Mouse (Mus musculus) MEL (cell line): Measurements from ENCODE around the gene Cdc42bpb. TPM values are rescaled to one million over a fixed set of nuclear protein-coding genes. Genes with fewer than 3 reads are reported as not detected.
A peak's percentile ranks its signal among the peaks of the same experiment; 100 is the strongest.

Experiments
- DNase-seq: peaks from one replicate; pipeline ENCODE4 v3.0.0; 2011; ENCODE audit warnings: low read depth, low spot score
- H3K27ac ChIP-seq: 2 replicates; pipeline ENCODE4 v1.5.1; 2012; ENCODE audit warnings: low read depth, mild to moderate bottlenecking, control low read depth, low read length, moderate library complexity; ENCODE audit not compliant: control insufficient read depth
- H3K27me3 ChIP-seq, 2 experiments: fragments of 150-350 bp in 1 of 2; sonication (generic) in 1 of 2; 2 replicates each; pipeline ENCODE4 v1.6.1; 2012; ENCODE audit warnings: low read length in 2 of 2, mild to moderate bottlenecking in 2 of 2, improper control_type of control experiment in 1 of 2, moderate library complexity in 1 of 2; ENCODE audit not compliant: insufficient read depth in 2 of 2, control insufficient read depth in 1 of 2
- H3K36me3 ChIP-seq, 2 experiments: 2 replicates each; pipeline ENCODE4 v1.6.1; 2012 to 2014; ENCODE audit warnings: low read length in 2 of 2, improper control_type of control experiment in 1 of 2, inconsistent platforms in 1 of 2, mild to moderate bottlenecking in 1 of 2; ENCODE audit not compliant: insufficient read depth in 2 of 2, control insufficient read depth in 1 of 2
- H3K4me1 ChIP-seq, 2 experiments: fragments of 150-350 bp in 1 of 2; sonication (generic) in 1 of 2; 2 replicates each; pipeline ENCODE4 v1.6.1; 2012; ENCODE audit warnings: low read length in 2 of 2, improper control_type of control experiment in 1 of 2, mild to moderate bottlenecking in 1 of 2; ENCODE audit not compliant: insufficient read depth in 2 of 2, control insufficient read depth in 1 of 2
- H3K4me3 ChIP-seq, 2 experiments: fragments of 150-350 bp in 1 of 2; sonication (generic) in 1 of 2; 2 replicates each; pipeline ENCODE4 v1.5.1; 2012; ENCODE audit warnings: low read depth in 2 of 2, low read length in 2 of 2, mild to moderate bottlenecking in 2 of 2, moderate library complexity in 2 of 2, control low read depth in 1 of 2, improper control_type of control experiment in 1 of 2; ENCODE audit not compliant: control insufficient read depth in 1 of 2, insufficient read depth in 1 of 2
- H3K79me2 ChIP-seq: 2 replicates; pipeline ENCODE4 v1.6.1; 2012; ENCODE audit warnings: mild to moderate bottlenecking, low read length, moderate library complexity; ENCODE audit not compliant: control insufficient read depth, poor library complexity, insufficient read depth
- H3K9ac ChIP-seq: 2 replicates; pipeline ENCODE4 v1.6.1; 2012; ENCODE audit warnings: low read depth, mild to moderate bottlenecking, control low read depth, low read length, moderate library complexity; ENCODE audit not compliant: control insufficient read depth, poor library complexity, severe bottlenecking
- H3K9me3 ChIP-seq: fragments of 150-350 bp; sonication (generic); replicated peaks from 2 replicates; pipeline ENCODE4 v1.6.1; 2012; ENCODE audit warnings: mild to moderate bottlenecking, low read length, improper control_type of control experiment, moderate library complexity; ENCODE audit not compliant: insufficient read depth
- CHD1 ChIP-seq: IDR thresholded peaks from 2 replicates; pipeline ENCODE4 v1.6.1; 2012; ENCODE audit warnings: low read depth, mild to moderate bottlenecking, inconsistent platforms, low read length, improper control_type of control experiment
- E2F4 ChIP-seq: IDR thresholded peaks from 2 replicates; pipeline ENCODE4 v1.6.1; 2011; ENCODE audit warnings: low read depth, low read length, improper control_type of control experiment, borderline replicate concordance
- ELF1 ChIP-seq: IDR thresholded peaks from 2 replicates; pipeline ENCODE4 v1.6.1; 2014; ENCODE audit warnings: low read depth, mild to moderate bottlenecking, inconsistent platforms, low read length, improper control_type of control experiment, moderate library complexity
- EP300 ChIP-seq, 2 experiments: IDR thresholded peaks; 2 replicates each; pipeline ENCODE4 v1.6.1; 2011; ENCODE audit warnings: improper control_type of control experiment in 2 of 2, low read length in 2 of 2, low read depth in 1 of 2, mild to moderate bottlenecking in 1 of 2
- HCFC1 ChIP-seq: IDR thresholded peaks from 2 replicates; pipeline ENCODE4 v1.6.1; 2012; ENCODE audit warnings: low read depth, mild to moderate bottlenecking, inconsistent platforms, low read length, improper control_type of control experiment, moderate library complexity
- MXI1 ChIP-seq: IDR thresholded peaks from 2 replicates; pipeline ENCODE4 v1.6.1; 2011; ENCODE audit warnings: mild to moderate bottlenecking, low read depth, low read length, improper control_type of control experiment
- NRF1 ChIP-seq: IDR thresholded peaks from 2 replicates; pipeline ENCODE4 v1.6.1; 2014; ENCODE audit warnings: low read depth, mild to moderate bottlenecking, inconsistent platforms, low read length, improper control_type of control experiment, moderate library complexity; ENCODE audit not compliant: poor library complexity, insufficient read depth, severe bottlenecking
- POLR2A ChIP-seq, 2 experiments: IDR thresholded peaks; 2 replicates each; pipeline ENCODE4 v1.6.1; 2011 to 2012; ENCODE audit warnings: low read length in 2 of 2, mild to moderate bottlenecking in 2 of 2, control low read depth in 1 of 2, improper control_type of control experiment in 1 of 2, low read depth in 1 of 2, moderate library complexity in 1 of 2; ENCODE audit not compliant: control insufficient read depth in 1 of 2, insufficient read depth in 1 of 2, poor library complexity in 1 of 2
- POLR2AphosphoS2 ChIP-seq: IDR thresholded peaks from 2 replicates; pipeline ENCODE4 v1.6.1; 2011; ENCODE audit warnings: low read length, improper control_type of control experiment
- POLR2AphosphoS5 ChIP-seq: IDR thresholded peaks from 2 replicates; pipeline ENCODE4 v1.6.1; 2012; ENCODE audit warnings: low read depth, borderline replicate concordance, mild to moderate bottlenecking, inconsistent platforms, low read length, moderate library complexity, mixed read lengths
- RCOR1 ChIP-seq: IDR thresholded peaks from 2 replicates; pipeline ENCODE4 v1.6.1; 2012; ENCODE audit warnings: low read depth, mild to moderate bottlenecking, inconsistent platforms, low read length, improper control_type of control experiment
- SMC3 ChIP-seq: IDR thresholded peaks from 2 replicates; pipeline ENCODE4 v1.6.1; 2011; ENCODE audit warnings: low read depth, low read length, improper control_type of control experiment
- TAL1 ChIP-seq: IDR thresholded peaks from 2 replicates; pipeline ENCODE4 v1.6.1; 2012; ENCODE audit warnings: mild to moderate bottlenecking, inconsistent platforms, low read length, moderate library complexity, mixed read lengths
- TBP ChIP-seq: IDR thresholded peaks from 2 replicates; pipeline ENCODE4 v1.8.0; 2011; ENCODE audit warnings: low read depth, low read length, improper control_type of control experiment
- ZC3H11A ChIP-seq: IDR thresholded peaks from 2 replicates; pipeline ENCODE4 v1.6.1; 2012; ENCODE audit warnings: low read depth, mild to moderate bottlenecking, inconsistent platforms, low read length, improper control_type of control experiment
- ZKSCAN1 ChIP-seq: IDR thresholded peaks from 2 replicates; pipeline ENCODE4 v1.6.1; 2012; ENCODE audit warnings: low read depth, mild to moderate bottlenecking, inconsistent platforms, low read length, improper control_type of control experiment, moderate library complexity
- polyA plus RNA-seq, 2 experiments: library from polyadenylated mRNA; stranded (reverse) in 1 of 2; unstranded in 1 of 2; fragments of >175 nt in 1 of 2; fragments of >200 nt in 1 of 2; gene quantifications; 2 replicates each; pipeline versions ENCODE4 v1.2.1 to v1.2.4; 2012; ENCODE audit warnings: low replicate concordance in 2 of 2, low read depth in 1 of 2; ENCODE audit not compliant: insufficient read length in 2 of 2, insufficient read depth in 1 of 2, missing spikeins in 1 of 2
- total RNA-seq: library from RNA; depleted of rRNA; stranded (reverse); fragments of 300-350 nt; gene quantifications from 2 replicates; pipeline ENCODE4 v1.2.3, GENCODE M21; 2012

Gene Cdc42bpb
- total and polyA plus RNA-seq, 3 experiments = not detected

DNA sequence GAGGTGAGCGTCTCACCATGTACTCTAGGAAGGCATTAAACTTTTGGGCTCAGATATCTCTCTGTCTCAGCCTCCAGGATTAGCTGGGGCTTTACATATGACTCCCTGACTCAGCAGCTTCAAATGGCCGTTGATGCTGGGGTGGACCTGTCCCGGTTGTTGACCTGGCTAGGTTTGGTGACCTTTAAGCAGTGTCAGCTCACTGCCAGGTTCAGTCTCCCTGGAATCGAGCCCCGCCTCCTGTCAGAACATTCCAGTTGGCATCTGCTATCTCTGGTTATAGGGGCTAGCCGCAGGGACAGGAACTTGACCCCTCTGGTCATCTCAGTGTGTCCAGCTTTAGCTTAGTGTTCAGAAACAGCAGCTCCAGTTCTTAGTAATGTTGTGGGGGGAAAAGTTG is 101.1 kb downstream of the Cdc42bpb start:
- Histone ChIP-seq H3K79me2 (no peaks in the 10 kb centered on the region), H3K27ac (no peak overlapping the region), H3K36me3 (no peaks in the 10 kb centered on the region), H3K4me1 (no peaks in the 10 kb centered on the region), H3K4me3 (no peak overlapping the region), H3K27me3 (no peaks in the 10 kb centered on the region), H3K9ac (no peak overlapping the region), H3K9me3 (no peaks in the 10 kb centered on the region)
- no peak for DNase-seq
- TF ChIP-seq E2F4 (no peak), TBP (no peak)

DNA sequence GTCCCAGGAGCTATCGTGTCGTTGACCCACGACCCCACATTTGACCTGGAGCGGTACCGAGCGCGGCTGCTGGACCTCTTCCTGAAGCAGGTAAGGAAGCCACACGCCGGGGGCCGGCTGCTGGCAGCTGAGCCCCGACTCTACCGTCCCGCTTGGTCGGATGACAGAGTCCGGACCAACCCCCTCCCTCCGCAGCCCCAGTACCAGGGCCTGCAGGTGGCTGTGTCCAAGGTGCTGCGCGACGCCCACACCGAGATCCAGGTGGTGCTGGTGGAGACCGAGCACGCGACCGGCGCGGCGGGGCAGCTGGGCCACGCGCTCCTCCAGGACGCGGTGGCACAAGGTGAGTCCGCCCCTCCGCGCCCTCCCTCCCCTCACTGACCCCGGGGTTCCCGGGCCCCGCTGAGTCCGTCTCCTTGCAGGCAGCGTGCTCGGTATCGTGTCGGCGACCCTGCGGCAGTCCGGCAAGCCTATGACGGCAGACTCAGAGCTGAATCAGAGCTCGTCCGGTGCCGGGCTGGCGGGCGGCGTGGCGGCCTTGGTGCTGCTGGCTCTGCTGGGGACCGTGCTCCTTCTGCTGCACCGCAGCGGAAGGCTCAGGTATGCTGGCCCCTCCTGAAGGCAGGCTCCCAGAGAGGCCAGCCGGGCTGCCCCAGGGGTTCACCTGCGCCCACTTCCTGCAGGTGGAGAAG is 102.2 kb downstream of the Cdc42bpb start:
- TF ChIP-seq POLR2A (IDR thresholded peaks at IDR 0.05; ENCODE audit: control insufficient read depth in 1 of 2, insufficient read depth in 1 of 2, low read depth in 1 of 2, low read length in 2 of 2, poor library complexity in 1 of 2) = 0 out of 4 replicates have a peak, but pooled peaks of 1 of the 2 experiments have one; percentile 14
- TF ChIP-seq SMC3 = no peak
- no peak for TF ChIP-seq CHD1
- TF ChIP-seq ZC3H11A = no peak
- Histone ChIP-seq H3K79me2 (no peaks in the 10 kb centered on the region), H3K4me3 (no peak overlapping the region), H3K9ac (no peak overlapping the region), H3K4me1 (no peaks in the 10 kb centered on the region), H3K27ac (no peak overlapping the region), H3K9me3 (no peaks in the 10 kb centered on the region), H3K27me3 (no peaks in the 10 kb centered on the region), H3K36me3 (no peaks in the 10 kb centered on the region)
- DNase-seq = no peak

DNA sequence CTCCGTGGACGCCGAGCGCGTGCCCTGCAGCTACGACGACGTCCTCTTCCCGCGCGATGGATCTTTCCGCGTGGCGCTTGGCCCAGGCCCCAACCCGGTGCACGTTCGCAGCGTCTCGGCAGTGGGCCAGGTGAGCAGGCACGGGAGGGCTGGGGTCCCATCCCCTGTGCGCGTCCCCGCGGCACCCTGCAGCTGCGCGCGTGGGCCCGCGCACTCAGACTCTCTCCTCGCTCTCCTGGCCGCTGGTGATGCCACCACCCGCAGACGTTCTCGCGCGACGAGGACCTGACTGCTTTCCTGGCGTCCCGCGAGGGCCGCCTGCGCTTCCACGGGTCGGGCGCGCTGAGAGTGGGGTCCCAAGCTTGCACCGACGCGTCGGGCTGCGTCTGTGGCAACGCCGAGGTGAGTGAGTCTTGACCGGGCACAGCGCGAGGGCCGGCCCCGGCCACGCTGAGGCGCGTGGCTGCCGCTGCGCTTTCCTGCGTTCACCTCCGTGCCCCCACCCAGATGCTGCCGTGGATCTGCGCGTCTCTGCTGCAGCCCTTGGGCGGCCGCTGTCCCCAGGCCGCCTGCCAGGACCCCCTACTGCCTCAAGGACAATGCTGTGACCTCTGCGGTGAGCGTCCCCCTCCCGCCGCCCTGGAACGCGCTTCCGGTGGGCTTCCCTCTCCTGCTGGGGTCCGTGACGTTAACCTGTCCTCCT is 102.9 kb downstream of the Cdc42bpb start:
- Histone ChIP-seq H3K27me3 (no peaks in the 10 kb centered on the region), H3K27ac (no peak overlapping the region), H3K4me3 (no peak overlapping the region), H3K9ac (no peak overlapping the region), H3K4me1 (no peaks in the 10 kb centered on the region), H3K36me3 (no peaks in the 10 kb centered on the region), H3K9me3 (no peaks in the 10 kb centered on the region), H3K79me2 (no peaks in the 10 kb centered on the region)
- no peak for DNase-seq
- TF ChIP-seq E2F4 (no peak), ELF1 (no peak), EP300 (IDR thresholded peaks at IDR 0.05; ENCODE audit: low read depth in 1 of 2, low read length in 2 of 2) (no peak), ZKSCAN1 (no peak), RCOR1 (no peak), NRF1 (no peak), POLR2AphosphoS2 (no peak), TAL1 (no peak), MXI1 (no peak), HCFC1 (no peak), POLR2AphosphoS5 (no peak)
